Mouse (Mus musculus) kidney, adult 2 months (tissue): ENCODE results near the gene Mettl27.

Source experiments
- CTCF ChIP-seq: fragments of 200-500 bp; conservative IDR thresholded peaks from 2 replicates; pipeline ENCODE4 v1.5.1; 2011; ENCODE audit warnings: low read depth, mild to moderate bottlenecking, control low read depth, low read length, moderate library complexity, mixed read lengths; ENCODE audit not compliant: insufficient read depth, insufficient read length
- POLR2A ChIP-seq: fragments of 200-500 bp; IDR thresholded peaks from one replicate; pipeline ENCODE4 v1.6.1; 2011; ENCODE audit warnings: low read depth, low read length, control low read depth

DNA sequence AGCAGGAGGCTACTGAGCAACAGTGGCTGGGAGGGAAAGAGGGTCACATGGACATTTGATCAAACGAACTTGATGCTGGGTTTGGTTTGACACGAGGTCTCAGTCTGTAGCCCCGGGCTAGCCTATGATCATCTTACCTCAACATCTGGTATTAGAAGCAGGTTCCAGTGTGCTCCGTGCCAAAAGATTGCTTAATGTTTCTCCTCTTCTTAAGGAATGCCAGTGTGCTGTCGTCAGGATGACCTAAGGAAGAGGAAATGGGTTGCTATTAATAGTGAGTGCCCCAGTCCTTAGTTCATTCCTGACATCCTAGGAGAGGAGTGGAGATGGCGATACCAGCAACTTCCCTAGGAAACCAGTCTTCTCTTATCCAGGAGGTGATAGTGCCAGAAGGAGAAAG, 57.6 kb downstream of the Mettl27 start:
- TF ChIP-seq CTCF (no peak), POLR2A (no peak)
